Mouse (Mus musculus) G1E (cell line): ENCODE results near the gene Fbxo47. TPM values are rescaled to one million over a fixed set of nuclear protein-coding genes. Genes with fewer than 3 reads are reported as not detected.

ENCODE experiments used
- ATAC-seq: 2 replicates; pipeline ENCODE4 v1.8.0; 2016; ENCODE audit warnings: mild to moderate bottlenecking; ENCODE audit not compliant: insufficient number of reproducible peaks, poor library complexity, low FRiP score, severe bottlenecking; ENCODE audit errors: extremely low read depth
- DNase-seq: peaks from one replicate; pipeline ENCODE4 v3.0.0; 2012; ENCODE audit warnings: low spot score
- H3K27me3 ChIP-seq: 2 replicates; pipeline ENCODE4 v1.6.1; 2012; ENCODE audit warnings: mild to moderate bottlenecking, low read length, inconsistent platforms; ENCODE audit not compliant: insufficient read depth
- H3K36me3 ChIP-seq: replicated peaks from 2 replicates; pipeline ENCODE3; 2012; ENCODE audit warnings: mild to moderate bottlenecking, inconsistent platforms
- H3K4me1 ChIP-seq: 2 replicates; pipeline ENCODE4 v1.6.1; 2012; ENCODE audit warnings: low read depth, low read length, inconsistent platforms, mixed read lengths; ENCODE audit not compliant: insufficient read depth
- H3K4me3 ChIP-seq: 2 replicates; pipeline ENCODE4 v1.5.1; 2012; ENCODE audit warnings: low read depth, mild to moderate bottlenecking, inconsistent platforms, low read length, moderate library complexity, mixed read lengths
- H3K9me3 ChIP-seq: replicated peaks from 2 replicates; pipeline ENCODE4 v1.6.1; 2012; ENCODE audit warnings: inconsistent platforms
- CTCF ChIP-seq: IDR thresholded peaks from 2 replicates; pipeline ENCODE4 v1.5.1; 2012; ENCODE audit warnings: low read depth, low read length, inconsistent platforms, mixed read lengths
- GATA1 ChIP-seq: IDR thresholded peaks from 2 replicates; pipeline ENCODE4 v1.6.1; 2012; ENCODE audit warnings: borderline replicate concordance, low read length, inconsistent platforms, mixed read lengths
- GATA2 ChIP-seq: IDR thresholded peaks from 2 replicates; pipeline ENCODE4 v1.6.1; 2012; ENCODE audit warnings: low read depth, low read length, inconsistent platforms, borderline replicate concordance
- POLR2AphosphoS5 ChIP-seq: IDR thresholded peaks from 2 replicates; pipeline ENCODE4 v1.6.1; 2012; ENCODE audit warnings: low read depth, low read length, inconsistent platforms; ENCODE audit not compliant: insufficient replicate concordance
- TAL1 ChIP-seq: conservative IDR thresholded peaks from 2 replicates; pipeline ENCODE4 v1.6.1; 2012; ENCODE audit warnings: low read depth, low read length, inconsistent platforms, mixed read lengths
- polyA plus RNA-seq: library from polyadenylated mRNA; stranded (reverse); fragments of >175 nt; gene quantifications from 2 replicates; pipeline ENCODE4 v1.2.3, GENCODE M21; 2012
- total RNA-seq, 2 experiments: library from RNA; stranded (forward) in 1 of 2; stranded (reverse) in 1 of 2; fragments of 200-1000 nt in 1 of 2; fragments of >200 nt in 1 of 2; fragmentation: Nextera tagmentation in 1 of 2; gene quantifications; 2 replicates each; pipeline ENCODE4 v1.2.3; 2014 to 2017

Fbxo47 gene
- total and polyA plus RNA-seq, 3 experiments, result 0.55 to 1.9 TPM; not detected in 1

GRCm38 (mm10) chr11:97803847-97804246 lies 80.1 kb downstream of the Fbxo47 start:
- H3K4me3 ChIP-seq, result no peak overlapping the region
- no peak for ATAC-seq
- H3K9me3 ChIP-seq, result no peaks in the 10 kb centered on the region
- peaks cover 55% of the 10 kb centered on the region for H3K4me1 ChIP-seq
- no peak for TF ChIP-seq CTCF
- no peak for TF ChIP-seq POLR2AphosphoS5
- TF ChIP-seq GATA1, result no peak
- no peak for TF ChIP-seq TAL1
- TF ChIP-seq GATA2, result no peak
- no peak for DNase-seq
- no peaks in the 10 kb centered on the region for H3K27me3 ChIP-seq
- peaks cover 51% of the 10 kb centered on the region for H3K36me3 ChIP-seq

Other genes with a start within 250 kb of the Fbxo47 start
- gene Mllt6, start 220.7 kb downstream of the Fbxo47 start, total RNA-seq (2014; fragmentation: Nextera tagmentation), result 16.5 and 18.7 TPM in 2 replicates
- gene Mllt6, start 220.7 kb downstream of the Fbxo47 start, total RNA-seq (2017), result 10.9 and 11.2 TPM in 2 replicates
- gene Mllt6, start 220.7 kb downstream of the Fbxo47 start, polyA plus RNA-seq, result 38.3 and 42.6 TPM in 2 replicates
- 14.7 and 19.1 TPM in 2 replicates for gene Cisd3, start 198.3 kb downstream of the Fbxo47 start, total RNA-seq (2014; fragmentation: Nextera tagmentation)
- gene Cisd3, start 198.3 kb downstream of the Fbxo47 start, total RNA-seq (2017), result 8.8 and 14.9 TPM in 2 replicates
- gene Cisd3, start 198.3 kb downstream of the Fbxo47 start, polyA plus RNA-seq, result 0.69 and 2.6 TPM in 2 replicates
- 5.4 and 7.2 TPM in 2 replicates for gene Pcgf2, start 183.7 kb downstream of the Fbxo47 start, total RNA-seq (2014; fragmentation: Nextera tagmentation)
- 0.41 TPM in 1 of 2 replicates, not detected in the other for gene Pcgf2, start 183.7 kb downstream of the Fbxo47 start, total RNA-seq (2017)
- 18.5 and 21.1 TPM in 2 replicates for gene Pcgf2, start 183.7 kb downstream of the Fbxo47 start, polyA plus RNA-seq
- 49.9 and 78.3 TPM in 2 replicates for gene Psmb3, start 180.8 kb downstream of the Fbxo47 start, total RNA-seq (2014; fragmentation: Nextera tagmentation)
- gene Psmb3, start 180.8 kb downstream of the Fbxo47 start, total RNA-seq (2017), result 191 and 258 TPM in 2 replicates
- gene Psmb3, start 180.8 kb downstream of the Fbxo47 start, polyA plus RNA-seq, result 23.7 and 93.4 TPM in 2 replicates
- 19.6 and 23.2 TPM in 2 replicates for gene Pip4k2b, start 139.4 kb downstream of the Fbxo47 start, total RNA-seq (2014; fragmentation: Nextera tagmentation)
- 14.5 and 16.7 TPM in 2 replicates for gene Pip4k2b, start 139.4 kb downstream of the Fbxo47 start, total RNA-seq (2017)
- 22.0 and 25.6 TPM in 2 replicates for gene Pip4k2b, start 139.4 kb downstream of the Fbxo47 start, polyA plus RNA-seq
- 13.5 and 20.8 TPM in 2 replicates for gene Cwc25, start 117.6 kb downstream of the Fbxo47 start, total RNA-seq (2014; fragmentation: Nextera tagmentation)
- 25.5 and 27.4 TPM in 2 replicates for gene Cwc25, start 117.6 kb downstream of the Fbxo47 start, total RNA-seq (2017)
- 22.5 and 23.2 TPM in 2 replicates for gene Cwc25, start 117.6 kb downstream of the Fbxo47 start, polyA plus RNA-seq
- not detected in 2 replicates for gene 1700001P01Rik, start 108.2 kb downstream of the Fbxo47 start, total RNA-seq (2014; fragmentation: Nextera tagmentation)
- 0.23 and 0.33 TPM in 2 replicates for gene 1700001P01Rik, start 108.2 kb downstream of the Fbxo47 start, total RNA-seq (2017)
- gene 1700001P01Rik, start 108.2 kb downstream of the Fbxo47 start, polyA plus RNA-seq, result 0.09 TPM in 1 of 2 replicates, not detected in the other
- gene Rpl23, start 101.7 kb downstream of the Fbxo47 start, total RNA-seq (2014; fragmentation: Nextera tagmentation), result 580 and 589 TPM in 2 replicates
- 1,583 and 1,694 TPM in 2 replicates for gene Rpl23, start 101.7 kb downstream of the Fbxo47 start, total RNA-seq (2017)
- 255 and 258 TPM in 2 replicates for gene Rpl23, start 101.7 kb downstream of the Fbxo47 start, polyA plus RNA-seq
- 31.0 and 37.1 TPM in 2 replicates for gene Lasp1, start 85.2 kb downstream of the Fbxo47 start, total RNA-seq (2014; fragmentation: Nextera tagmentation)
- gene Lasp1, start 85.2 kb downstream of the Fbxo47 start, total RNA-seq (2017), result 53.4 and 122 TPM in 2 replicates
- 49.6 and 71.7 TPM in 2 replicates for gene Lasp1, start 85.2 kb downstream of the Fbxo47 start, polyA plus RNA-seq
- gene B230217C12Rik, start 43.4 kb downstream of the Fbxo47 start, total RNA-seq (2014; fragmentation: Nextera tagmentation), result not detected in 2 replicates
- gene B230217C12Rik, start 43.4 kb downstream of the Fbxo47 start, total RNA-seq (2017), result 0.16 TPM in 1 of 2 replicates, not detected in the other
- gene B230217C12Rik, start 43.4 kb downstream of the Fbxo47 start, polyA plus RNA-seq, result not detected in 2 replicates
- gene Plxdc1, start 102.3 kb upstream of the Fbxo47 start, total RNA-seq (2014; fragmentation: Nextera tagmentation), result not detected in 2 replicates
- 0.06 and 0.11 TPM in 2 replicates for gene Plxdc1, start 102.3 kb upstream of the Fbxo47 start, total RNA-seq (2017)
- 0.03 TPM in 2 replicates for gene Plxdc1, start 102.3 kb upstream of the Fbxo47 start, polyA plus RNA-seq
- not detected in 2 replicates for gene Arl5c, start 112.0 kb upstream of the Fbxo47 start, total RNA-seq (2014; fragmentation: Nextera tagmentation)
- gene Arl5c, start 112.0 kb upstream of the Fbxo47 start, total RNA-seq (2017), result 0.44 TPM in 1 of 2 replicates, not detected in the other
- gene Arl5c, start 112.0 kb upstream of the Fbxo47 start, polyA plus RNA-seq, result not detected in 2 replicates
- 1.4 TPM in 1 of 2 replicates, not detected in the other for gene Cacnb1, start 138.9 kb upstream of the Fbxo47 start, total RNA-seq (2014; fragmentation: Nextera tagmentation)
- 0.05 and 0.41 TPM in 2 replicates for gene Cacnb1, start 138.9 kb upstream of the Fbxo47 start, total RNA-seq (2017)
- gene Cacnb1, start 138.9 kb upstream of the Fbxo47 start, polyA plus RNA-seq, result 0.61 and 0.63 TPM in 2 replicates
- 3,100 and 3,267 TPM in 2 replicates for gene Rpl19, start 142.6 kb upstream of the Fbxo47 start, total RNA-seq (2014; fragmentation: Nextera tagmentation)
- gene Rpl19, start 142.6 kb upstream of the Fbxo47 start, total RNA-seq (2017), result 2,161 and 2,395 TPM in 2 replicates
- gene Rpl19, start 142.6 kb upstream of the Fbxo47 start, polyA plus RNA-seq, result 2,216 and 2,673 TPM in 2 replicates
- gene Stac2, start 169.3 kb upstream of the Fbxo47 start, total RNA-seq (2014; fragmentation: Nextera tagmentation), result not detected in 2 replicates
- 0.05 TPM in 1 of 2 replicates, not detected in the other for gene Stac2, start 169.3 kb upstream of the Fbxo47 start, total RNA-seq (2017)
- not detected in 2 replicates for gene Stac2, start 169.3 kb upstream of the Fbxo47 start, polyA plus RNA-seq